Mouse (Mus musculus): ENCODE results near the gene Ncam2. TPM values are rescaled to one million over a fixed set of nuclear protein-coding genes. Genes with fewer than 3 reads are reported as not detected.

The Ncam2 gene
- total and polyA plus RNA-seq, 2 experiments from 2014 or later: 28.1 to 54.6 TPM

- ATAC-seq (no peak), DNase-seq (ENCODE audit: low spot score) (peak; percentile 72)
- H3K9ac ChIP-seq (replicated peaks; ENCODE audit: low read length): no peak overlapping the region
- H3K27ac ChIP-seq: no peak overlapping the region
- no peaks in the 10 kb centered on the region for H3K27me3 ChIP-seq (ENCODE audit: insufficient read depth, low read length)
- WGBS: 7% methylated on average over 1 of the region's 1 CpGs
- no peak overlapping the region for H3K4me3 ChIP-seq (ENCODE audit: low read length)
- no peaks in the 10 kb centered on the region for H3K9me3 ChIP-seq (ENCODE audit: low read length)
- H3K4me1 ChIP-seq (ENCODE audit: insufficient read depth, low read length): no peaks in the 10 kb centered on the region
- no peaks in the 10 kb centered on the region for H3K36me3 ChIP-seq (ENCODE audit: insufficient read depth, low read length)
- no peak for TF ChIP-seq CTCF (IDR thresholded peaks at IDR 0.05; ENCODE audit: low read depth)
- H3K4me2 ChIP-seq (ENCODE audit: low read depth, low read length): no peak overlapping the region
Measured at GRCm38 (mm10) chr16:81223841-81224240, 23.3 kb downstream of the Ncam2 start.

- TF ChIP-seq CTCF (IDR thresholded peaks at IDR 0.05; ENCODE audit: low read depth): no peak
Measured at GRCm38 (mm10) chr16:81224253-81224652, 23.8 kb downstream of the Ncam2 start.

GRCm38 (mm10) chr16:81254875-81255274 is 54.4 kb downstream of the Ncam2 start:
- DNase-seq (ENCODE audit: low spot score): no peak
- Histone ChIP-seq H3K4me3 (ENCODE audit: low read length) (no peak overlapping the region), H3K36me3 (ENCODE audit: insufficient read depth, low read length) (no peaks in the 10 kb centered on the region), H3K27me3 (ENCODE audit: insufficient read depth, low read length) (no peaks in the 10 kb centered on the region), H3K27ac (no peak overlapping the region), H3K4me2 (ENCODE audit: low read depth, low read length) (no peak overlapping the region), H3K9me3 (ENCODE audit: low read length) (no peaks in the 10 kb centered on the region), H3K9ac (replicated peaks; ENCODE audit: low read length) (no peak overlapping the region), H3K4me1 (ENCODE audit: insufficient read depth, low read length) (no peaks in the 10 kb centered on the region)
- no peak for ATAC-seq
- no peak for TF ChIP-seq CTCF (IDR thresholded peaks at IDR 0.05; ENCODE audit: low read depth)

More at GRCm38 (mm10) chr16:81224253-81224652, 23.8 kb downstream of the Ncam2 start:
- Histone ChIP-seq H3K36me3 (ENCODE audit: insufficient read depth, low read length) (no peaks in the 10 kb centered on the region), H3K4me3 (ENCODE audit: low read length) (no peak overlapping the region), H3K4me2 (ENCODE audit: low read depth, low read length) (no peak overlapping the region), H3K9ac (replicated peaks; ENCODE audit: low read length) (no peak overlapping the region), H3K27ac (no peak overlapping the region), H3K27me3 (ENCODE audit: insufficient read depth, low read length) (no peaks in the 10 kb centered on the region), H3K9me3 (ENCODE audit: low read length) (no peaks in the 10 kb centered on the region), H3K4me1 (ENCODE audit: insufficient read depth, low read length) (no peaks in the 10 kb centered on the region)
- no peak for ATAC-seq
- DNase-seq (ENCODE audit: low spot score): no peak

GRCm38 (mm10) chr16:81260429-81260828 is 59.9 kb downstream of the Ncam2 start:
- no peak for TF ChIP-seq CTCF (IDR thresholded peaks at IDR 0.05; ENCODE audit: low read depth)
- H3K27ac ChIP-seq: no peak overlapping the region
- WGBS: 100% methylated on average over 2 of the region's 2 CpGs
- H3K4me1 ChIP-seq (ENCODE audit: insufficient read depth, low read length): no peaks in the 10 kb centered on the region
- no peak overlapping the region for H3K4me3 ChIP-seq (ENCODE audit: low read length)
- H3K9ac ChIP-seq (replicated peaks; ENCODE audit: low read length): no peak overlapping the region
- ATAC-seq: no peak
- H3K36me3 ChIP-seq (ENCODE audit: insufficient read depth, low read length): no peaks in the 10 kb centered on the region
- no peaks in the 10 kb centered on the region for H3K27me3 ChIP-seq (ENCODE audit: insufficient read depth, low read length)
- no peaks in the 10 kb centered on the region for H3K9me3 ChIP-seq (ENCODE audit: low read length)
- no peak for DNase-seq (ENCODE audit: low spot score)
- no peak overlapping the region for H3K4me2 ChIP-seq (ENCODE audit: low read depth, low read length)

GRCm38 (mm10) chr16:81273597-81274360 is 73.3 kb downstream of the Ncam2 start:
- Histone ChIP-seq H3K4me1 (ENCODE audit: insufficient read depth, low read length) (no peaks in the 10 kb centered on the region), H3K27me3 (ENCODE audit: insufficient read depth, low read length) (no peaks in the 10 kb centered on the region), H3K27ac (no peak overlapping the region), H3K36me3 (ENCODE audit: insufficient read depth, low read length) (no peaks in the 10 kb centered on the region), H3K4me3 (ENCODE audit: low read length) (no peak overlapping the region), H3K9me3 (ENCODE audit: low read length) (no peaks in the 10 kb centered on the region), H3K4me2 (ENCODE audit: low read depth, low read length) (no peak overlapping the region), H3K9ac (replicated peaks; ENCODE audit: low read length) (no peak overlapping the region)
- 0 out of 2 replicates have a peak, but pooled peaks have one; percentile 21 for ATAC-seq
- no peak for TF ChIP-seq CTCF (IDR thresholded peaks at IDR 0.05; ENCODE audit: low read depth)
- 51% methylated on average over 2 of the region's 2 CpGs for WGBS
- DNase-seq (ENCODE audit: low spot score): no peak

GRCm38 (mm10) chr16:81284241-81284640 is 83.7 kb downstream of the Ncam2 start:
- ATAC-seq: no peak
- no peaks in the 10 kb centered on the region for H3K36me3 ChIP-seq (ENCODE audit: insufficient read depth, low read length)
- no peak overlapping the region for H3K4me3 ChIP-seq (ENCODE audit: low read length)
- H3K4me2 ChIP-seq (ENCODE audit: low read depth, low read length): no peak overlapping the region
- WGBS: 32% methylated on average over 5 of the region's 5 CpGs
- H3K27ac ChIP-seq: no peak overlapping the region
- no peak overlapping the region for H3K9ac ChIP-seq (replicated peaks; ENCODE audit: low read length)
- no peaks in the 10 kb centered on the region for H3K4me1 ChIP-seq (ENCODE audit: insufficient read depth, low read length)
- no peaks in the 10 kb centered on the region for H3K9me3 ChIP-seq (ENCODE audit: low read length)
- TF ChIP-seq CTCF (IDR thresholded peaks at IDR 0.05; ENCODE audit: low read depth): peak; percentile 57
- peak; percentile 76 for DNase-seq (ENCODE audit: low spot score)
- no peaks in the 10 kb centered on the region for H3K27me3 ChIP-seq (ENCODE audit: insufficient read depth, low read length)

Measured in hindbrain, postnatal 0 days (tissue).